Mouse (Mus musculus) heart, adult 2 months (tissue): Measurements from ENCODE around the gene D430041D05Rik.

ENCODE experiments used
- CTCF ChIP-seq: fragments of 200-600 bp; IDR thresholded peaks from 2 replicates; pipeline ENCODE4 v1.8.1; 2022; ENCODE audit warnings: antibody characterized with exemption, mild to moderate bottlenecking, moderate library complexity
- EP300 ChIP-seq: fragments of 200-500 bp; IDR thresholded peaks from 2 replicates; pipeline ENCODE4 v1.6.1; 2011; ENCODE audit warnings: low read depth, low read length, control low read depth; ENCODE audit not compliant: insufficient read depth
- POLR2A ChIP-seq: fragments of 200-500 bp; IDR thresholded peaks from 2 replicates; pipeline ENCODE4 v1.6.1; 2011; ENCODE audit warnings: mild to moderate bottlenecking, low read depth, low read length, control low read depth; ENCODE audit not compliant: insufficient read depth

GRCm38 (mm10) chr2:104371606-104372130 is 39.1 kb downstream of the D430041D05Rik start:
- TF ChIP-seq CTCF: no peak
- no peak for TF ChIP-seq POLR2A
- TF ChIP-seq EP300: no peak
